Mouse (Mus musculus): ENCODE measurements around the gene Ppp2r2c. TPM values are rescaled to one million over a fixed set of nuclear protein-coding genes. Genes with fewer than 3 reads are reported as not detected.

Ppp2r2c gene
- total and polyA plus RNA-seq, 2 experiments from 2014 or later: 96.1 to 177 TPM

- no peak for TF ChIP-seq CTCF (IDR thresholded peaks at IDR 0.05; ENCODE audit: low read depth)
- Histone ChIP-seq H3K4me2 (ENCODE audit: low read depth) (peak overlapping the region; percentile 9; the same call in 1 of the 2 replicates), H3K9me3 (ENCODE audit: low read length) (no peaks in the 10 kb centered on the region), H3K9ac (0 out of 2 replicates have a peak overlapping the region, but pooled peaks have one; percentile 31), H3K27ac (ENCODE audit: low read depth, low read length) (peak overlapping the region; percentile 88), H3K36me3 (ENCODE audit: insufficient read depth) (peaks cover 15% of the 10 kb centered on the region; the same call in 1 of the 2 replicates), H3K4me3 (ENCODE audit: low read depth, low read length) (no peak overlapping the region), H3K4me1 (ENCODE audit: insufficient read depth) (peaks cover 16% of the 10 kb centered on the region), H3K27me3 (ENCODE audit: insufficient read depth, low read length) (no peaks in the 10 kb centered on the region)
- DNase-seq (peak; percentile 83), ATAC-seq (peak; percentile 88)
- 19% methylated on average over 8 of the region's 8 CpGs for WGBS
Measured at GRCm38 (mm10) chr5:36945102-36945701, 76.9 kb downstream of the Ppp2r2c start.

- ATAC-seq (no peak), DNase-seq (no peak)
- no peak overlapping the region for H3K9ac ChIP-seq
Measured at GRCm38 (mm10) chr5:36945713-36946112, 77.4 kb downstream of the Ppp2r2c start.

GRCm38 (mm10) chr5:36946445-36946844 is 78.1 kb downstream of the Ppp2r2c start:
- H3K4me2 ChIP-seq (ENCODE audit: low read depth): no peak overlapping the region
- WGBS: 4% methylated on average over 5 of the region's 5 CpGs
- H3K36me3 ChIP-seq (ENCODE audit: insufficient read depth): peaks cover 18% of the 10 kb centered on the region; the same call in 1 of the 2 replicates
- DNase-seq: peak; percentile 86
- peak; percentile 30; the same call in 1 of the 2 replicates for ATAC-seq
- H3K9ac ChIP-seq: no peak overlapping the region
- peaks cover 16% of the 10 kb centered on the region for H3K4me1 ChIP-seq (ENCODE audit: insufficient read depth)
- TF ChIP-seq CTCF (IDR thresholded peaks at IDR 0.05; ENCODE audit: low read depth): peak; percentile 97
- H3K27me3 ChIP-seq (ENCODE audit: insufficient read depth, low read length): no peaks in the 10 kb centered on the region
- peak overlapping the region; percentile 88 for H3K27ac ChIP-seq (ENCODE audit: low read depth, low read length)
- no peak overlapping the region for H3K4me3 ChIP-seq (ENCODE audit: low read depth, low read length)
- H3K9me3 ChIP-seq (ENCODE audit: low read length): no peaks in the 10 kb centered on the region

More at GRCm38 (mm10) chr5:36945713-36946112, 77.4 kb downstream of the Ppp2r2c start:
- no peaks in the 10 kb centered on the region for H3K9me3 ChIP-seq (ENCODE audit: low read length)
- 0 out of 2 replicates have a peak, but pooled peaks have one; percentile 9 for TF ChIP-seq CTCF (IDR thresholded peaks at IDR 0.05; ENCODE audit: low read depth)
- H3K27ac ChIP-seq (ENCODE audit: low read depth, low read length): peak overlapping the region; percentile 88
- H3K4me3 ChIP-seq (ENCODE audit: low read depth, low read length): no peak overlapping the region
- no peaks in the 10 kb centered on the region for H3K27me3 ChIP-seq (ENCODE audit: insufficient read depth, low read length)
- WGBS: 62% methylated on average over 2 of the region's 2 CpGs
- no peak overlapping the region for H3K4me2 ChIP-seq (ENCODE audit: low read depth)
- H3K4me1 ChIP-seq (ENCODE audit: insufficient read depth): peaks cover 16% of the 10 kb centered on the region
- H3K36me3 ChIP-seq (ENCODE audit: insufficient read depth): peaks cover 18% of the 10 kb centered on the region; the same call in 1 of the 2 replicates

GRCm38 (mm10) chr5:36948831-36949230 is 80.5 kb downstream of the Ppp2r2c start:
- DNase-seq: peak; percentile 84
- TF ChIP-seq CTCF (IDR thresholded peaks at IDR 0.05; ENCODE audit: low read depth): peak; percentile 95
- H3K9ac ChIP-seq: no peak overlapping the region
- no peak overlapping the region for H3K27ac ChIP-seq (ENCODE audit: low read depth, low read length)
- WGBS: 6% methylated on average over 3 of the region's 3 CpGs
- H3K9me3 ChIP-seq (ENCODE audit: low read length): no peaks in the 10 kb centered on the region
- peak; percentile 44 for ATAC-seq
- no peak overlapping the region for H3K4me2 ChIP-seq (ENCODE audit: low read depth)
- no peaks in the 10 kb centered on the region for H3K27me3 ChIP-seq (ENCODE audit: insufficient read depth, low read length)
- H3K4me3 ChIP-seq (ENCODE audit: low read depth, low read length): no peak overlapping the region
- H3K36me3 ChIP-seq (ENCODE audit: insufficient read depth): peaks cover 33% of the 10 kb centered on the region
- H3K4me1 ChIP-seq (ENCODE audit: insufficient read depth): peaks cover 16% of the 10 kb centered on the region

GRCm38 (mm10) chr5:36950871-36951270 is 82.6 kb downstream of the Ppp2r2c start:
- DNase-seq (no peak), ATAC-seq (no peak)
- peaks cover 37% of the 10 kb centered on the region for H3K36me3 ChIP-seq (ENCODE audit: insufficient read depth)
- H3K4me3 ChIP-seq (ENCODE audit: low read depth, low read length): no peak overlapping the region
- 55% methylated on average over 2 of the region's 2 CpGs for WGBS
- H3K9me3 ChIP-seq (ENCODE audit: low read length): no peaks in the 10 kb centered on the region
- no peak overlapping the region for H3K4me2 ChIP-seq (ENCODE audit: low read depth)
- H3K27me3 ChIP-seq (ENCODE audit: insufficient read depth, low read length): no peaks in the 10 kb centered on the region
- no peak overlapping the region for H3K9ac ChIP-seq
- TF ChIP-seq CTCF (IDR thresholded peaks at IDR 0.05; ENCODE audit: low read depth): peak; percentile 52
- peaks cover 2% of the 10 kb centered on the region; the same call in 1 of the 2 replicates for H3K4me1 ChIP-seq (ENCODE audit: insufficient read depth)
- H3K27ac ChIP-seq (ENCODE audit: low read depth, low read length): no peak overlapping the region

- ATAC-seq (no peak), DNase-seq (no peak)
- Histone ChIP-seq H3K9me3 (ENCODE audit: low read length) (no peaks in the 10 kb centered on the region), H3K27ac (ENCODE audit: low read depth, low read length) (no peak overlapping the region), H3K9ac (no peak overlapping the region), H3K4me1 (ENCODE audit: insufficient read depth) (no peaks in the 10 kb centered on the region), H3K4me2 (ENCODE audit: low read depth) (no peak overlapping the region), H3K36me3 (ENCODE audit: insufficient read depth) (peaks cover 34% of the 10 kb centered on the region), H3K4me3 (ENCODE audit: low read depth, low read length) (no peak overlapping the region), H3K27me3 (ENCODE audit: insufficient read depth, low read length) (no peaks in the 10 kb centered on the region)
- TF ChIP-seq CTCF (IDR thresholded peaks at IDR 0.05; ENCODE audit: low read depth): no peak
- WGBS: 90% methylated on average over 15 of the region's 15 CpGs
Measured at GRCm38 (mm10) chr5:36952311-36952710, 84.0 kb downstream of the Ppp2r2c start.

GRCm38 (mm10) chr5:36955366-36955765 is 87.1 kb downstream of the Ppp2r2c start:
- Histone ChIP-seq H3K9ac (no peak overlapping the region), H3K9me3 (ENCODE audit: low read length) (no peaks in the 10 kb centered on the region), H3K4me2 (ENCODE audit: low read depth) (no peak overlapping the region), H3K4me1 (ENCODE audit: insufficient read depth) (no peaks in the 10 kb centered on the region; the same call in 1 of the 2 replicates), H3K36me3 (ENCODE audit: insufficient read depth) (peaks cover 21% of the 10 kb centered on the region), H3K4me3 (ENCODE audit: low read depth, low read length) (no peak overlapping the region), H3K27ac (ENCODE audit: low read depth, low read length) (no peak overlapping the region), H3K27me3 (ENCODE audit: insufficient read depth, low read length) (no peaks in the 10 kb centered on the region)
- 33% methylated on average over 4 of the region's 4 CpGs for whole genome bisulfite sequencing
- TF ChIP-seq CTCF (IDR thresholded peaks at IDR 0.05; ENCODE audit: low read depth): peak; percentile 66
- ATAC-seq: no peak
- peak; percentile 43 for DNase-seq
